Mouse (Mus musculus) liver, embryonic 16.5 days (tissue): ENCODE measurements at regions not wholly inside any gene's neighbourhood (a gene's known extent, or its start where the extent isn't known, plus 50 kb on each side); places are given as distances from the start of the nearest gene placed in this dataset.

ENCODE experiments used
- ATAC-seq: fragments of 200-750 bp; cut with Nextera tagmentation; 2 replicates; pipeline ENCODE4 v1.8.0; 2017; ENCODE audit warnings: low read depth, mild to moderate bottlenecking, moderate number of reproducible peaks, moderate library complexity
- H3K27ac ChIP-seq: fragments of 300-500 bp; sonication (generic); 2 replicates; pipeline ENCODE4 v1.5.1; 2014; ENCODE audit warnings: mild to moderate bottlenecking, low read length
- H3K27me3 ChIP-seq: fragments of 300-500 bp; sonication (generic); 2 replicates; pipeline ENCODE4 v1.6.1; 2014; ENCODE audit warnings: low read depth, low read length, mixed read lengths; ENCODE audit not compliant: control insufficient read depth, insufficient read depth
- H3K36me3 ChIP-seq: fragments of 300-500 bp; sonication (generic); 2 replicates; pipeline ENCODE4 v1.6.1; 2014; ENCODE audit warnings: mild to moderate bottlenecking; ENCODE audit not compliant: control insufficient read depth, insufficient read depth
- H3K4me1 ChIP-seq: fragments of 300-500 bp; sonication (generic); 2 replicates; pipeline ENCODE4 v1.6.1; 2014; ENCODE audit warnings: low read depth, low read length, mixed read lengths; ENCODE audit not compliant: control insufficient read depth
- H3K4me2 ChIP-seq: fragments of 300-500 bp; sonication (generic); 2 replicates; pipeline ENCODE4 v1.6.1; 2014; ENCODE audit warnings: low read depth, low read length, mixed read lengths
- H3K4me3 ChIP-seq: fragments of 300-500 bp; sonication (generic); 2 replicates; pipeline ENCODE4 v1.5.1; 2014; ENCODE audit warnings: low read depth, mild to moderate bottlenecking, low read length
- H3K9ac ChIP-seq: fragments of 300-500 bp; sonication (generic); 2 replicates; pipeline ENCODE4 v1.6.1; 2014; ENCODE audit warnings: low read depth, low read length
- H3K9me3 ChIP-seq: fragments of 300-500 bp; sonication (generic); replicated peaks from 2 replicates; pipeline ENCODE4 v1.6.1; 2016; ENCODE audit warnings: low read length; ENCODE audit not compliant: control insufficient read depth
- WGBS: fragments of 180-500 bp; shearing (Covaris S2); extraction: QIAGEN DNeasy Blood & Tissue Kit; methylation state at CpG from one replicate; pipeline ENCODE4 v1.1.7; 2014; ENCODE audit not compliant: insufficient replicate concordance; 5-methylcytosine and 5-hydroxymethylcytosine counted together

DNA sequence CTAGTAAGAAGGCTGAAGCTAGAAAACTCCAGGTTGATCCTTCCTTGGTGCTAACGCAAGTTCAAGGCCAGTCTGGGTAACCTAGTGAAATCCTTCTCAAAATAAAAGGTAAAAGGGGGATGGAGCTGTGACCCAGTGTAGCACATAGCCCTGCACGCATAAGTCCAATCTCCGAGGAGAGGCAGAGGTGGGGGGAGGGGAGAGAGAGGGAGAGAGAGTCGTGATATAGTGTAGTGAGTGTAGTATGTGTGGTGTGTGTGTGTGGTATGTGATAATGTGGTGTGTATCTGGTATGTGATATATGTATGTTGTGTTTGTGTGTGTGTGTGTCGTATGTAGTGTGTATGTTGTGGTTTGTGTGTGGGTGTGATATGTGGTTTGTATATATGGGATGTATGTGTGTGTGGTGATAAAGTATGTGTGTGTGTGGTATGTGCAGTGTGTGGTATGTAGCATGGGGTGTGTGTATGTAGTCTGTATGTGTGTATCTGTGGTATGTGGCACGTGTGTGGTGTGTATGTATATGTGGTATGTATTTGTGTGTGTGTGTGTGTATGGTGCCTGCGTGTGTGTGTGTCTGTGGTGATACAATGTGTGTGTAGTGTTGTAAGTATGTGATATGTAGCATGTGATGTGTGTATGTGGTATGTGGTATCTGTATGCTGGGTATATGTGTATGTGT lies 275.7 kb upstream of the Pfn2 start:
- WGBS = 50% methylated on average over 7 of the region's 7 CpGs
- Histone ChIP-seq H3K4me1 (peaks cover 2% of the 10 kb centered on the region; the same call in 1 of the 2 replicates), H3K27me3 (no peaks in the 10 kb centered on the region), H3K9ac (no peak overlapping the region), H3K4me3 (no peak overlapping the region), H3K27ac (no peak overlapping the region), H3K4me2 (no peak overlapping the region), H3K9me3 (no peaks in the 10 kb centered on the region), H3K36me3 (no peaks in the 10 kb centered on the region)
- no peak for ATAC-seq

DNA sequence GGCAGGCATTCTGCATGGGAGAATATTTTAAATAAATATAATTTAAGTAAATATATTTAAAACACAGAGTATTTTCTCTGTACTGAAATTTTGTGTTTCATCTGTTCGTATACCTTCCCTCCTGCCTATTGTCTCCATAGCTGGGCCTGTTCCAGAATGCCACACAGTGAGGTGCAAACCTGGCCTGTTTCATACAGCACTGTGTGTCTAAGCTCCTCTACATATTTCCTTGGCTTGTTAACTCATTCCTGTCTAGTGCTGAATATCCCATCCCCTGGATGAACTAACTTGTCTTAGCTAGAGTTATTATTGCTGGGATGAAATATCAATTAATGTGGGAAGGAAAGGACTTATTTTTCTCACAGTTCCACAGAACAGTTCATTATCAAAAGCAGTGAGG lies 277.0 kb upstream of the Pfn2 start:
- Histone ChIP-seq H3K4me3 (no peak overlapping the region), H3K4me1 (peaks cover 2% of the 10 kb centered on the region; the same call in 1 of the 2 replicates), H3K27me3 (no peaks in the 10 kb centered on the region), H3K36me3 (no peaks in the 10 kb centered on the region), H3K27ac (no peak overlapping the region), H3K9ac (no peak overlapping the region), H3K4me2 (no peak overlapping the region), H3K9me3 (no peaks in the 10 kb centered on the region)
- no peak for ATAC-seq
- 33% methylated on average over 1 of the region's 1 CpGs for WGBS

DNA sequence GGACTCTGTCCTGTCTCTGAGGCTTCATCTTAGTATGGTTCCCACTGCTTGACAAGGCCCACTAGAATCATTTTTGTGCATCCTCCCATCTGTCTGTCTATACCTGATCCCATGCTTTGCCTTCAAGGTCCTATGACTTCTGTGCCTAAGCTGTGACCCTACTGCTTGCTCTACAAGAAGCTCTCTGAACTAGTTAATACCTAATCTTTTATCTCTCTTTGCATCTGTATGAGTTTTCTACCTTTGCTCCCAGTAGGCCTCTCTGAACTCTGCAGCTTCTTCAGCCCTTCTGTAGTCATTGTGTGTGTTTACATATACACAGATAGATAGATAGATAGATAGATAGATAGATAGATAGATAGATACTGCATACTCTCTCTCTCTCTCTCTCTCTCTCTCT lies 279.1 kb upstream of the Pfn2 start:
- Histone ChIP-seq H3K27ac (0 out of 2 replicates have a peak overlapping the region, but pooled peaks have one; percentile 37), H3K4me2 (no peak overlapping the region), H3K4me3 (no peak overlapping the region), H3K4me1 (peaks cover 2% of the 10 kb centered on the region; the same call in 1 of the 2 replicates), H3K27me3 (no peaks in the 10 kb centered on the region), H3K36me3 (no peaks in the 10 kb centered on the region), H3K9me3 (no peaks in the 10 kb centered on the region), H3K9ac (no peak overlapping the region)
- ATAC-seq = peak; percentile 68

DNA sequence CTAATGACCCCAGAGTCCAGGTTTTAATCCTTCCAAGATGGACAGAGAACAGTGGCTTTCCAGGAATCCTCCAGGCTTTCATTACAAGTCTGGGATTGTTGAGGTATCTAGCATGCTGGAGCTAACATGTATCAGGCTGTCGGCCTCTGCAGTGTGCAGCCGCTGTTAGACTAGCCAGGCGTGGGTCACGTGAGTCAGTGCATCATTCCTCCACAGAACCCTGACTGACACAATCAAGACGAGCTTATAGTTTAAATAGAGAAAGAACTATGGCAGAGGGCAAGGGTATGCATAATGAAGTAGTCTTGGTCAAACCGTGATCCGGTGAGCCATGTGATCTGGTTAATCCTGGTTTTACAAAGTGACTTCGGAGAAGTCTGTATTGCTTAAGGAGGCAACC lies 280.2 kb upstream of the Pfn2 start:
- no peak overlapping the region for H3K4me2 ChIP-seq
- H3K27ac ChIP-seq = no peak overlapping the region
- H3K27me3 ChIP-seq = no peaks in the 10 kb centered on the region
- no peaks in the 10 kb centered on the region for H3K9me3 ChIP-seq
- no peak for ATAC-seq
- no peaks in the 10 kb centered on the region for H3K36me3 ChIP-seq
- H3K4me1 ChIP-seq = no peaks in the 10 kb centered on the region
- no peak overlapping the region for H3K4me3 ChIP-seq
- no peak overlapping the region for H3K9ac ChIP-seq
- 68% methylated on average over 8 of the region's 8 CpGs for WGBS

DNA sequence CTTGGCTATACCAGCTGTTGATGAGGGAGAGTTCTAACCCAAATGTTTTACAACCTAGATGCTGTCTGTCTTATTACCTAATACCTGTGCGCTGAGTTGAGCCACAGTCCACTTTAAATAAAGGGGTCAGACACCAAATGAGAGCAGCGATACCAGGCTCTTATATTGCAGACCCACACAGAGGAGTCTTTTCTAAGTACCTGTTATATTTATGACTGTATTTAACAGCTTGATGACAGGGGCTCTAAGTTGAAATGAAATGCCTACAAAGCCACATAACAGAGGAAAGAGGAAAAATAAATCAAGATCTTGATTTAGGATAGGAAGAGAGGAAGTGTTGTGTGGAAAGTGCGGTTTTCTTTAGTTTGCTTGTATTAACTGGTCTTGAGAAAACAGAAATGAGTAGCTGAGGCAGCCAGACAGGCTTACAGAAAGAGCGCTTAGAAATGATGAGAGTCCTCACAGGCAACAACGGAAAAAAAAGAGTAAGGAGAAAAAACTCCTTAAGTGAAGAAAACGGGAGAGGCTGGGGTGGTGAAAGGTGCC lies 281.6 kb upstream of the Pfn2 start:
- Histone ChIP-seq H3K4me3 (no peak overlapping the region), H3K36me3 (no peaks in the 10 kb centered on the region), H3K9me3 (no peaks in the 10 kb centered on the region), H3K27ac (no peak overlapping the region), H3K4me2 (no peak overlapping the region), H3K9ac (no peak overlapping the region), H3K27me3 (no peaks in the 10 kb centered on the region), H3K4me1 (no peaks in the 10 kb centered on the region)
- 19% methylated on average over 6 of the region's 6 CpGs for WGBS
- ATAC-seq = no peak

DNA sequence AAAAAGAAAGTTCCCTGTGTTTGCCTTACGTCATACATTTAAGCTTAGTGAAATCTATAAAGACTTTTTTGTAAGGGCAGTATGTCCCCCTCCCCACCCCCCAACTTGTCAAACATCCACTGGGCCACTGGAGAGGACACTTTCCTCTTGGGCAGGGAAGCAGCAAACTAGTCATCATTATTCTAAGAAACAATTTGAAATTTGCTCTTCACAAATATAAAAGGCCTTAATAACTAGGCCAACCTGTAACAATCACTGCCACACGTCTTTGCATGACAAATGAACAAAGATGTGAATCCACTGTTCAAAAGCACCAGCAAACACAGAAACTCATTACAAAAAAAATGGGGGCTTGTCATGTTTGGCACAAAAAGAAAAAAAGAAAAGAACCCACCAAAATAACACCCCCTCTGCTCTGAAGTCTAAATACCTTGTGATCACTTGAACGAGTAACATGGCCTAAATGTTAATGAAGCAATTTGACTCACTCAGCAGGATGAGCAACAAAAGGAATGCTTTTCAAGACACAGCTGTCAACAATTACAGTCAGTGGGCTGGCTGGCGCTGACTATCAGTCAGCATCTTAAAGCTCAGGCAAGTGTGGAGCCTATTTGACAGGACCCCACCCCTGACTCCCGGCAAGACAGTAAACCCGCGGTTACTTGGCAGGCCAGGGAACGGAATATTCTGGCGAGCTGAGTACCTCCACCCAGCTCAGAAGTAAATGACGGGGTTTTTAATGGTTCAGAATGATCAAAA lies 278.7 kb upstream of the Tsc22d2 start:
- no peak for ATAC-seq
- H3K4me2 ChIP-seq = no peak overlapping the region
- WGBS = 46% methylated on average over 10 of the region's 10 CpGs
- no peaks in the 10 kb centered on the region for H3K27me3 ChIP-seq
- no peaks in the 10 kb centered on the region for H3K4me1 ChIP-seq
- no peaks in the 10 kb centered on the region for H3K9me3 ChIP-seq
- H3K9ac ChIP-seq = no peak overlapping the region
- no peak overlapping the region for H3K4me3 ChIP-seq
- no peak overlapping the region for H3K27ac ChIP-seq
- no peaks in the 10 kb centered on the region for H3K36me3 ChIP-seq

DNA sequence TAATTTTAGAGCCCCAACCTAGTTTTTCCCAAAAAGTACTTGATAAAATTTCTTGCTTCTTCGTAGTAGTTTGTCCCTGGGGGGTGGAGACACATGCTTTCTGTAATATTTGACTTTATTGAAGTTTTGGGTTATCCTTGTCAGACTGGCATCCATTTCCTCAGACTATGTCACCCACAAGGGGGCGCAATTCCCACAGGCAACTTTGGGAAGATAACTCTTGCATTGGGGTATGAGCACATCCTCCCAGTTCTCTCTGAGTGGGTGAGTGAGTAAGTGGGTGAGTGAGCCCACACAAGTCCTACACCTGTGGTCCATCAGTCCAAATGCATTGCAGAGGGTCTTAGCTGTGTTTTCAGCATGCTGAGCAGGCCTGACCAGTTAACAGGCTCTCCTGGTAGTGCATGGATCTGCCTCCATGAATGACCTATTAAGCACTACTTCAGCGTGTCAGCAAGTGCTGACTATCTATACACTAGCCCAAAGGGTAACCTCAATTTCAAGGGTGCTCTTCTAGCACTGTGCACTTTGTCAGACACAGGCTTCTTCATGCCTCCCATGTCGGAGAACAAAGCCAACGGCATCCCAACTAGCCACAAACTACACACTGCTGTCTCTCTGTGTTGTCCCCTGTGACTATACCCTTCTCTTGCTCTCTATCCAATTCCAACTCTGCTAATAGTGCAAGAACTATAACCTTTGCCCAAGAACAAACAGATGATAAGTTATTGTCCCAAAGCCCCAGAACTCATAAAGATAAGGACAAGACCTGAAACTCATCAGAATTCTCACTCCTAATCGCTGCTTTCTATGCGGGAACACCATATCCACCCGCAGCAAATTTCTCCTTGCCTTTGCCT lies 275.6 kb upstream of the Tsc22d2 start:
- no peak overlapping the region for H3K9ac ChIP-seq
- ATAC-seq = no peak
- no peak overlapping the region for H3K4me2 ChIP-seq
- 58% methylated on average over 8 of the region's 8 CpGs for WGBS
- H3K27me3 ChIP-seq = no peaks in the 10 kb centered on the region
- H3K36me3 ChIP-seq = no peaks in the 10 kb centered on the region
- H3K4me3 ChIP-seq = no peak overlapping the region
- H3K4me1 ChIP-seq = no peaks in the 10 kb centered on the region
- no peaks in the 10 kb centered on the region for H3K9me3 ChIP-seq
- no peak overlapping the region for H3K27ac ChIP-seq

DNA sequence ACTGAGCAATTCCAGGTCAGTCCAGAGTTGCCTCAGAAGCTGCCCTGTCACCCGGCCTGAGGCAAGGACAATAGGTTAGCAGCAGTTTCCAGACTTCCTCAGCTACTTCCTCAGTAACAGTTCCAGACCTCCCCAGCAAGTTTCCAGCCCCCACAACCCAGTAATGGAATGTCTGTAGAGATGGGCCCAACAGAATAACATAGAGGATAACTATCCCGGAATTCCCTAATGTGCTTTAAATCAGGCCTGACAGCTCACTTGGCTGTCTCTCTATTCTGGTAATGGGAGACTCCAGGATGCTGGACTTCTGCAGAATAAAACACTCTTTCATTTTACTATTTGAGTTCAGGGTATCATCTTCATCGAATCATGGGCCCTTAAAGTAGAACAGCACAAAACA lies 268.4 kb upstream of the Tsc22d2 start:
- H3K4me1 ChIP-seq = no peaks in the 10 kb centered on the region
- no peak for ATAC-seq
- no peak overlapping the region for H3K9ac ChIP-seq
- 37% methylated on average over 3 of the region's 3 CpGs for WGBS
- H3K36me3 ChIP-seq = no peaks in the 10 kb centered on the region
- H3K4me2 ChIP-seq = peak overlapping the region; percentile 12; the same call in 1 of the 2 replicates
- H3K9me3 ChIP-seq = no peaks in the 10 kb centered on the region
- H3K4me3 ChIP-seq = peak overlapping the region; percentile 20
- H3K27me3 ChIP-seq = no peaks in the 10 kb centered on the region
- no peak overlapping the region for H3K27ac ChIP-seq
